Mouse (Mus musculus) lung, postnatal 0 days (tissue): ENCODE measurements around the gene Prkrip1. TPM values are rescaled to one million over a fixed set of nuclear protein-coding genes. Genes with fewer than 3 reads are reported as not detected.

ENCODE experiments used
- ATAC-seq: fragments of 200-750 bp; cut with Nextera tagmentation; 2 replicates; pipeline ENCODE4 v1.8.0; 2017; ENCODE audit warnings: moderate library complexity
- DNase-seq: peaks from one replicate; pipeline ENCODE4 v3.0.0-alpha.2; 2016; ENCODE audit warnings: low spot score
- H3K27ac ChIP-seq: fragments of 300-500 bp; sonication (generic); 2 replicates; pipeline ENCODE4 v1.5.1; 2014; ENCODE audit warnings: antibody characterized with exemption, mild to moderate bottlenecking, low read length, mixed read lengths
- H3K27me3 ChIP-seq: fragments of 300-500 bp; sonication (generic); replicated peaks from 2 replicates; pipeline ENCODE4 v1.6.1; 2014; ENCODE audit warnings: low read length, mixed read lengths; ENCODE audit not compliant: insufficient read depth
- H3K36me3 ChIP-seq: fragments of 300-500 bp; sonication (generic); 2 replicates; pipeline ENCODE4 v1.6.1; 2014; ENCODE audit warnings: low read length, mixed read lengths; ENCODE audit not compliant: insufficient read depth
- H3K4me1 ChIP-seq: fragments of 300-500 bp; sonication (generic); 2 replicates; pipeline ENCODE4 v1.6.1; 2014; ENCODE audit warnings: antibody characterized with exemption, low read depth, low read length, mixed read lengths; ENCODE audit not compliant: insufficient read depth
- H3K4me2 ChIP-seq: fragments of 300-500 bp; sonication (generic); replicated peaks from 2 replicates; pipeline ENCODE4 v1.6.1; 2014; ENCODE audit warnings: low read depth, mild to moderate bottlenecking, low read length, moderate library complexity, mixed read lengths
- H3K4me3 ChIP-seq: fragments of 300-500 bp; sonication (generic); 2 replicates; pipeline ENCODE4 v1.5.1; 2014; ENCODE audit warnings: low read depth, low read length
- H3K9ac ChIP-seq: fragments of 300-500 bp; sonication (generic); replicated peaks from 2 replicates; pipeline ENCODE4 v1.6.1; 2014; ENCODE audit warnings: low read depth, mild to moderate bottlenecking
- H3K9me3 ChIP-seq: fragments of 300-500 bp; sonication (generic); 2 replicates; pipeline ENCODE4 v1.6.1; 2016; ENCODE audit warnings: low read length, mixed read lengths
- CTCF ChIP-seq: IDR thresholded peaks from 2 replicates; pipeline ENCODE4 v1.5.1; 2016; ENCODE audit warnings: antibody characterized with exemption, mild to moderate bottlenecking
- EP300 ChIP-seq: IDR thresholded peaks from 2 replicates; pipeline ENCODE4 v1.6.1; 2016; ENCODE audit warnings: antibody characterized with exemption, mild to moderate bottlenecking, control low read depth
- WGBS: fragments of 180-500 bp; shearing (Covaris S2); extraction: QIAGEN DNeasy Blood & Tissue Kit; methylation state at CpG from one replicate; pipeline ENCODE4 v1.1.7; 2014; 5-methylcytosine and 5-hydroxymethylcytosine counted together
- polyA plus RNA-seq: library from polyadenylated mRNA; unstranded; fragments of >200 nt; fragmentation: Nextera tagmentation; extraction: Ambion mirVana; gene quantifications from 2 replicates; pipeline ENCODE4 v1.2.1, GENCODE M21; 2015

The Prkrip1 gene
- polyA plus RNA-seq, 1 experiment from 2014 or later: 37.7 TPM

- Histone ChIP-seq H3K36me3 (no peaks in the 10 kb centered on the region), H3K27ac (no peak overlapping the region), H3K4me3 (no peak overlapping the region), H3K9ac (no peak overlapping the region), H3K9me3 (no peaks in the 10 kb centered on the region), H3K4me2 (no peak overlapping the region), H3K27me3 (no peaks in the 10 kb centered on the region), H3K4me1 (no peaks in the 10 kb centered on the region)
- no peak for ATAC-seq
- TF ChIP-seq CTCF: no peak
- TF ChIP-seq EP300: no peak
- no peak for DNase-seq
- 66% methylated on average over 8 of the region's 8 CpGs for WGBS
These were observed 51.1 kb downstream of the Prkrip1 start for GRCm38 (mm10) chr5:136147704-136148103.

DNA sequence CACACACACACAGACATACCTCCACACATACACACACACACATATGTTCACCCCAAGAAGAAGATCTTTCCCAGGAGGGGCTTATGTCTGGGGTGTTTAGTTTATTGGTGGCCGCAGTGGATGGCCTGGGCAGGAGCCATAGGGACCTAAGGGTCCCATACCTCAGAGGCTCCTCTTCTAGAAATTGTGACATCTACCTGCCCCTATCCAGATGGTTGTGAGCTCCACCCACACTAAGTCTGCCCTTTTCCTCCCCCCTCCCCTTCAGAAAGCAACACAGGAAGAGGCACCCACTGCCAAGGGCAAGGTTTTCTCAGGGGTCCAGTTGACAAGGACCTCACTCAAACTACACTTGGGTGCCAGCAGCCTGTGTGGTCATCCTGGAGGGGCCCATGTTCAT, 51.8 kb downstream of the Prkrip1 start:
- no peak for TF ChIP-seq CTCF
- no peak for TF ChIP-seq EP300
- no peak overlapping the region for H3K9ac ChIP-seq
- no peaks in the 10 kb centered on the region for H3K4me1 ChIP-seq
- no peak overlapping the region for H3K4me3 ChIP-seq
- H3K27me3 ChIP-seq: no peaks in the 10 kb centered on the region
- no peak overlapping the region for H3K27ac ChIP-seq
- 93% methylated on average over 1 of the region's 1 CpGs for WGBS
- ATAC-seq: no peak
- H3K36me3 ChIP-seq: no peaks in the 10 kb centered on the region
- DNase-seq: no peak
- no peak overlapping the region for H3K4me2 ChIP-seq
- no peaks in the 10 kb centered on the region for H3K9me3 ChIP-seq

- H3K4me2 ChIP-seq: no peak overlapping the region
- TF ChIP-seq EP300: no peak
- no peak overlapping the region for H3K27ac ChIP-seq
- 41% methylated on average over 12 of the region's 12 CpGs for WGBS
- peak; percentile 51 for DNase-seq
- no peaks in the 10 kb centered on the region for H3K9me3 ChIP-seq
- no peaks in the 10 kb centered on the region for H3K27me3 ChIP-seq
- 0 out of 2 replicates have a peak, but pooled peaks cover 14% of the 10 kb centered on the region for H3K36me3 ChIP-seq
- no peaks in the 10 kb centered on the region for H3K4me1 ChIP-seq
- H3K4me3 ChIP-seq: no peak overlapping the region
- no peak overlapping the region for H3K9ac ChIP-seq
- ATAC-seq: peak; percentile 79
These were observed 53.9 kb downstream of the Prkrip1 start for GRCm38 (mm10) chr5:136144606-136145430.

GRCm38 (mm10) chr5:136143161-136143755, 55.5 kb downstream of the Prkrip1 start:
- Histone ChIP-seq H3K9me3 (no peaks in the 10 kb centered on the region), H3K36me3 (0 out of 2 replicates have a peak, but pooled peaks cover 14% of the 10 kb centered on the region), H3K4me2 (no peak overlapping the region), H3K4me3 (no peak overlapping the region), H3K9ac (no peak overlapping the region), H3K27me3 (no peaks in the 10 kb centered on the region), H3K27ac (no peak overlapping the region), H3K4me1 (no peaks in the 10 kb centered on the region)
- TF ChIP-seq CTCF (peak; percentile 48), EP300 (no peak)
- DNase-seq (no peak), ATAC-seq (no peak)
- 84% methylated on average over 6 of the region's 6 CpGs for WGBS

- Histone ChIP-seq H3K36me3 (0 out of 2 replicates have a peak, but pooled peaks cover 14% of the 10 kb centered on the region), H3K27ac (no peak overlapping the region), H3K9ac (no peak overlapping the region), H3K4me1 (no peaks in the 10 kb centered on the region), H3K4me2 (no peak overlapping the region), H3K27me3 (no peaks in the 10 kb centered on the region), H3K9me3 (no peaks in the 10 kb centered on the region), H3K4me3 (no peak overlapping the region)
- no peak for DNase-seq
- TF ChIP-seq CTCF (peak; percentile 48), EP300 (no peak)
- no peak for ATAC-seq
- WGBS: 89% methylated on average over 5 of the region's 5 CpGs
These were observed 56.0 kb downstream of the Prkrip1 start for GRCm38 (mm10) chr5:136142746-136143145.

GRCm38 (mm10) chr5:136140057-136140482, 58.7 kb downstream of the Prkrip1 start:
- no peaks in the 10 kb centered on the region for H3K9me3 ChIP-seq
- TF ChIP-seq EP300 (no peak), CTCF (no peak)
- 0 out of 2 replicates have a peak, but pooled peaks cover 14% of the 10 kb centered on the region for H3K36me3 ChIP-seq
- WGBS: 92% methylated on average over 10 of the region's 10 CpGs
- H3K9ac ChIP-seq: no peak overlapping the region
- no peak overlapping the region for H3K27ac ChIP-seq
- no peak for ATAC-seq
- H3K4me3 ChIP-seq: no peak overlapping the region
- H3K4me1 ChIP-seq: peaks cover 7% of the 10 kb centered on the region; the same call in 1 of the 2 replicates
- no peak for DNase-seq
- H3K27me3 ChIP-seq: no peaks in the 10 kb centered on the region
- H3K4me2 ChIP-seq: no peak overlapping the region
